Mouse (Mus musculus) kidney, adult 2 months (tissue): ENCODE measurements around the gene Shcbp1l. TPM values are rescaled to one million over a fixed set of nuclear protein-coding genes. Genes with fewer than 3 reads are reported as not detected.

ENCODE experiments used
- DNase-seq: peaks from one replicate; pipeline ENCODE4 v3.0.0; 2021
- H3K27ac ChIP-seq: fragments of 200-500 bp; 2 replicates; pipeline ENCODE4 v1.5.1; 2012; ENCODE audit warnings: low read depth, low read length, control low read depth, inconsistent platforms; ENCODE audit not compliant: insufficient read depth
- H3K27me3 ChIP-seq: fragments of 200-500 bp; replicated peaks from 2 replicates; pipeline ENCODE4 v1.6.1; 2012; ENCODE audit warnings: mild to moderate bottlenecking, moderate library complexity, low read length, inconsistent platforms; ENCODE audit not compliant: control insufficient read depth, insufficient read depth
- H3K36me3 ChIP-seq: fragments of 200-500 bp; 2 replicates; pipeline ENCODE4 v1.6.1; 2012; ENCODE audit warnings: mild to moderate bottlenecking, moderate library complexity, low read length, inconsistent platforms; ENCODE audit not compliant: control insufficient read depth, insufficient read depth
- H3K4me1 ChIP-seq: fragments of 200-500 bp; 2 replicates; pipeline ENCODE4 v1.6.1; 2011; ENCODE audit warnings: low read length; ENCODE audit not compliant: control insufficient read depth, insufficient read depth
- H3K4me3 ChIP-seq: fragments of 200-500 bp; 2 replicates; pipeline ENCODE4 v1.5.1; 2011; ENCODE audit warnings: mild to moderate bottlenecking, low read depth, low read length, control low read depth; ENCODE audit not compliant: insufficient read depth
- CTCF ChIP-seq: fragments of 200-500 bp; conservative IDR thresholded peaks from 2 replicates; pipeline ENCODE4 v1.5.1; 2011; ENCODE audit warnings: low read depth, mild to moderate bottlenecking, control low read depth, low read length, moderate library complexity, mixed read lengths; ENCODE audit not compliant: insufficient read depth, insufficient read length
- POLR2A ChIP-seq: fragments of 200-500 bp; IDR thresholded peaks from one replicate; pipeline ENCODE4 v1.6.1; 2011; ENCODE audit warnings: low read depth, low read length, control low read depth
- WGBS: fragments of 180-500 bp; shearing (Covaris S2); methylation state at CpG from one replicate; pipeline ENCODE4 v1.1.7; 2018; 5-methylcytosine and 5-hydroxymethylcytosine counted together
- polyA plus RNA-seq: library from polyadenylated mRNA; depleted of rRNA; stranded (reverse); fragments of >200 nt; gene quantifications from 2 replicates; pipeline ENCODE4 v1.2.3, GENCODE M21; 2012

Shcbp1l gene
- polyA plus RNA-seq, 1 experiment, result 0.06 TPM

GRCm38 (mm10) chr1:153451237-153452154 is 26.5 kb downstream of the Shcbp1l start:
- H3K27ac ChIP-seq, result no peak overlapping the region
- no peak overlapping the region for H3K4me3 ChIP-seq
- H3K4me1 ChIP-seq, result no peaks in the 10 kb centered on the region
- H3K36me3 ChIP-seq, result peaks cover 2% of the 10 kb centered on the region
- WGBS, result 74% methylated on average over 10 of the region's 10 CpGs
- no peaks in the 10 kb centered on the region for H3K27me3 ChIP-seq
- TF ChIP-seq CTCF (peak; percentile 63), POLR2A (no peak)
- peak; percentile 7 for DNase-seq

GRCm38 (mm10) chr1:153453146-153453642 is 28.2 kb downstream of the Shcbp1l start:
- Histone ChIP-seq H3K27me3 (no peaks in the 10 kb centered on the region), H3K4me3 (no peak overlapping the region), H3K27ac (no peak overlapping the region), H3K36me3 (peaks cover 6% of the 10 kb centered on the region), H3K4me1 (no peaks in the 10 kb centered on the region)
- TF ChIP-seq CTCF (no peak), POLR2A (no peak)
- no peak for DNase-seq
- 95% methylated on average over 3 of the region's 3 CpGs for WGBS

- H3K27me3 ChIP-seq, result no peaks in the 10 kb centered on the region
- 83% methylated on average over 5 of the region's 5 CpGs for WGBS
- no peak overlapping the region for H3K27ac ChIP-seq
- no peaks in the 10 kb centered on the region for H3K4me1 ChIP-seq
- H3K4me3 ChIP-seq, result no peak overlapping the region
- no peak for TF ChIP-seq POLR2A
- TF ChIP-seq CTCF, result no peak
- DNase-seq, result no peak
- peaks cover 15% of the 10 kb centered on the region for H3K36me3 ChIP-seq
Measured at GRCm38 (mm10) chr1:153456137-153456536, 31.2 kb downstream of the Shcbp1l start.

- H3K36me3 ChIP-seq, result peaks cover 22% of the 10 kb centered on the region
- H3K27ac ChIP-seq, result no peak overlapping the region
- 65% methylated on average over 1 of the region's 1 CpGs for WGBS
- H3K4me1 ChIP-seq, result no peaks in the 10 kb centered on the region
- no peaks in the 10 kb centered on the region for H3K27me3 ChIP-seq
- DNase-seq, result no peak
- no peak overlapping the region for H3K4me3 ChIP-seq
- no peak for TF ChIP-seq POLR2A
Measured at GRCm38 (mm10) chr1:153461796-153462195, 36.8 kb downstream of the Shcbp1l start.

- no peak overlapping the region for H3K27ac ChIP-seq
- no peak for DNase-seq
- 61% methylated on average over 1 of the region's 1 CpGs for WGBS
- no peaks in the 10 kb centered on the region for H3K27me3 ChIP-seq
- TF ChIP-seq POLR2A, result no peak
- no peak for TF ChIP-seq CTCF
- H3K4me3 ChIP-seq, result no peak overlapping the region
- peaks cover 27% of the 10 kb centered on the region for H3K36me3 ChIP-seq
- no peaks in the 10 kb centered on the region; the same call in 1 of the 2 replicates for H3K4me1 ChIP-seq
Measured at GRCm38 (mm10) chr1:153479296-153479695, 54.3 kb downstream of the Shcbp1l start.

GRCm38 (mm10) chr1:153480386-153481024 is 55.5 kb downstream of the Shcbp1l start:
- H3K36me3 ChIP-seq, result peaks cover 21% of the 10 kb centered on the region
- H3K27ac ChIP-seq, result no peak overlapping the region
- peaks cover 9% of the 10 kb centered on the region for H3K4me1 ChIP-seq
- TF ChIP-seq POLR2A (no peak), CTCF (peak; percentile 76)
- peak; percentile 73 for DNase-seq
- WGBS, result 52% methylated on average over 1 of the region's 1 CpGs
- H3K27me3 ChIP-seq, result no peaks in the 10 kb centered on the region
- H3K4me3 ChIP-seq, result no peak overlapping the region

DNA sequence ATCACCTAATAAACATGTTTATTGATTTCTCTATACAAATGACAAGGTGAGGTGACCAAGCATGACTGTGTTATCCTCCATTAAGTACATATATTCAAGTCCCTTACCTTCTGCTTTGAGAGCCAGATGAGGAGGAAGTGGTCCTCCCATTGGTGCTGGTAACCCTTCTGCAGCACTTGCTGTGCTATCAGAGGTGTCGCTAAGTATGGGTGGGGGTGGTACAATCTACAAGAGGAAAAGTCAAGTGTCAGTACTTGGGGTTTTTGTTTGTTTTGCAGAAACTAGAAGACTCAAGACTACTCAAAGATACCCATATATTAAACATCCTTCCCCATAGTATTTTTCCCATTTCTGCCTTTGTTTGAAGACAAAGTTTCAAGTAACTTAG is 56.1 kb downstream of the Shcbp1l start:
- H3K27ac ChIP-seq, result no peak overlapping the region
- H3K4me1 ChIP-seq, result peaks cover 9% of the 10 kb centered on the region
- DNase-seq, result no peak
- no peak overlapping the region for H3K4me3 ChIP-seq
- H3K27me3 ChIP-seq, result no peaks in the 10 kb centered on the region
- peaks cover 21% of the 10 kb centered on the region for H3K36me3 ChIP-seq
- TF ChIP-seq POLR2A (no peak), CTCF (no peak)
- WGBS, result 83% methylated on average over 1 of the region's 1 CpGs
